Mouse (Mus musculus): Measurements from ENCODE around the gene Kiz. TPM values are rescaled to one million over a fixed set of nuclear protein-coding genes. Genes with fewer than 3 reads are reported as not detected.

Gene Kiz
- polyA plus RNA-seq, 1 experiment from 2014 or later = 22.9 TPM

- no peak overlapping the region for H3K4me3 ChIP-seq (replicated peaks)
- no peaks in the 10 kb centered on the region for H3K9me3 ChIP-seq
- 68% methylated on average over 3 of the region's 3 CpGs for WGBS
- H3K36me3 ChIP-seq = no peaks in the 10 kb centered on the region
- ATAC-seq (ENCODE audit: insufficient read depth, low FRiP score, low read depth) = no peak
- no peak overlapping the region for H3K27ac ChIP-seq
- no peaks in the 10 kb centered on the region for H3K27me3 ChIP-seq (replicated peaks)
- no peak overlapping the region for H3K4me2 ChIP-seq
- no peaks in the 10 kb centered on the region for H3K4me1 ChIP-seq
- H3K9ac ChIP-seq = no peak overlapping the region
Observed at GRCm38 (mm10) chr2:146872697-146873096, 17.0 kb downstream of the Kiz start.

GRCm38 (mm10) chr2:146873881-146874441, 18.3 kb downstream of the Kiz start:
- ATAC-seq (ENCODE audit: insufficient read depth, low FRiP score, low read depth) = no peak
- Histone ChIP-seq H3K36me3 (no peaks in the 10 kb centered on the region), H3K4me1 (no peaks in the 10 kb centered on the region), H3K4me3 (replicated peaks) (no peak overlapping the region), H3K9ac (no peak overlapping the region), H3K27me3 (replicated peaks) (no peaks in the 10 kb centered on the region), H3K27ac (no peak overlapping the region), H3K9me3 (no peaks in the 10 kb centered on the region), H3K4me2 (no peak overlapping the region)
- WGBS = 92% methylated on average over 7 of the region's 7 CpGs

- no peak for ATAC-seq (ENCODE audit: insufficient read depth, low FRiP score, low read depth)
- H3K4me1 ChIP-seq = no peaks in the 10 kb centered on the region
- H3K4me2 ChIP-seq = no peak overlapping the region
- H3K9me3 ChIP-seq = no peaks in the 10 kb centered on the region
- H3K4me3 ChIP-seq (replicated peaks) = no peak overlapping the region
- no peak overlapping the region for H3K9ac ChIP-seq
- no peak overlapping the region for H3K27ac ChIP-seq
- WGBS = 78% methylated on average over 1 of the region's 1 CpGs
- no peaks in the 10 kb centered on the region for H3K36me3 ChIP-seq
- H3K27me3 ChIP-seq (replicated peaks) = no peaks in the 10 kb centered on the region
Observed at GRCm38 (mm10) chr2:146877423-146878098, 21.9 kb downstream of the Kiz start.

- Histone ChIP-seq H3K27me3 (replicated peaks) (no peaks in the 10 kb centered on the region), H3K9ac (no peak overlapping the region), H3K4me2 (no peak overlapping the region), H3K4me1 (no peaks in the 10 kb centered on the region), H3K36me3 (no peaks in the 10 kb centered on the region), H3K9me3 (no peaks in the 10 kb centered on the region), H3K4me3 (replicated peaks) (no peak overlapping the region), H3K27ac (no peak overlapping the region)
- no peak for ATAC-seq (ENCODE audit: insufficient read depth, low FRiP score, low read depth)
- WGBS = 95% methylated on average over 4 of the region's 4 CpGs
Observed at GRCm38 (mm10) chr2:146881623-146882022, 26.0 kb downstream of the Kiz start.

- no peak overlapping the region for H3K4me3 ChIP-seq (replicated peaks)
- H3K4me1 ChIP-seq = no peaks in the 10 kb centered on the region
- 69% methylated on average over 8 of the region's 8 CpGs for WGBS
- H3K9me3 ChIP-seq = no peaks in the 10 kb centered on the region
- no peak overlapping the region for H3K4me2 ChIP-seq
- H3K27me3 ChIP-seq (replicated peaks) = no peaks in the 10 kb centered on the region
- no peak for ATAC-seq (ENCODE audit: insufficient read depth, low FRiP score, low read depth)
- H3K27ac ChIP-seq = no peak overlapping the region
- H3K9ac ChIP-seq = no peak overlapping the region
- no peaks in the 10 kb centered on the region for H3K36me3 ChIP-seq
Observed at GRCm38 (mm10) chr2:146884291-146884855, 28.7 kb downstream of the Kiz start.

- H3K4me2 ChIP-seq = no peak overlapping the region
- peaks cover 3% of the 10 kb centered on the region; the same call in 1 of the 2 replicates for H3K36me3 ChIP-seq
- no peak for ATAC-seq (ENCODE audit: insufficient read depth, low FRiP score, low read depth)
- H3K27ac ChIP-seq = no peak overlapping the region
- no peaks in the 10 kb centered on the region for H3K27me3 ChIP-seq (replicated peaks)
- no peak overlapping the region for H3K4me3 ChIP-seq (replicated peaks)
- H3K9me3 ChIP-seq = no peaks in the 10 kb centered on the region
- 84% methylated on average over 4 of the region's 4 CpGs for WGBS
- H3K4me1 ChIP-seq = no peaks in the 10 kb centered on the region
- H3K9ac ChIP-seq = no peak overlapping the region
Observed at GRCm38 (mm10) chr2:146888786-146889414, 33.2 kb downstream of the Kiz start.

GRCm38 (mm10) chr2:146898977-146899376, 43.3 kb downstream of the Kiz start:
- H3K36me3 ChIP-seq = no peaks in the 10 kb centered on the region
- ATAC-seq (ENCODE audit: insufficient read depth, low FRiP score, low read depth) = no peak
- no peaks in the 10 kb centered on the region for H3K27me3 ChIP-seq (replicated peaks)

GRCm38 (mm10) chr2:146916085-146916484, 60.4 kb downstream of the Kiz start:
- Histone ChIP-seq H3K4me1 (no peaks in the 10 kb centered on the region), H3K27ac (no peak overlapping the region), H3K9me3 (no peaks in the 10 kb centered on the region), H3K4me2 (no peak overlapping the region), H3K27me3 (replicated peaks) (no peaks in the 10 kb centered on the region), H3K4me3 (replicated peaks) (no peak overlapping the region), H3K9ac (no peak overlapping the region), H3K36me3 (no peaks in the 10 kb centered on the region)
- no peak for ATAC-seq (ENCODE audit: insufficient read depth, low FRiP score, low read depth)
- 85% methylated on average over 3 of the region's 3 CpGs for WGBS

More at GRCm38 (mm10) chr2:146898977-146899376, 43.3 kb downstream of the Kiz start:
- Histone ChIP-seq H3K4me2 (no peak overlapping the region), H3K4me1 (no peaks in the 10 kb centered on the region), H3K27ac (no peak overlapping the region), H3K4me3 (replicated peaks) (no peak overlapping the region), H3K9me3 (no peaks in the 10 kb centered on the region), H3K9ac (no peak overlapping the region)

GRCm38 (mm10) chr2:146917770-146918169, 62.1 kb downstream of the Kiz start:
- Histone ChIP-seq H3K27me3 (replicated peaks) (no peaks in the 10 kb centered on the region), H3K36me3 (no peaks in the 10 kb centered on the region), H3K27ac (no peak overlapping the region), H3K4me3 (replicated peaks) (no peak overlapping the region), H3K9ac (no peak overlapping the region), H3K4me2 (no peak overlapping the region), H3K4me1 (no peaks in the 10 kb centered on the region), H3K9me3 (no peaks in the 10 kb centered on the region)
- ATAC-seq (ENCODE audit: insufficient read depth, low FRiP score, low read depth) = no peak
- 69% methylated on average over 3 of the region's 3 CpGs for WGBS

GRCm38 (mm10) chr2:146920375-146921160, 64.9 kb downstream of the Kiz start:
- no peak for ATAC-seq (ENCODE audit: insufficient read depth, low FRiP score, low read depth)
- H3K27me3 ChIP-seq (replicated peaks) = no peaks in the 10 kb centered on the region
- no peak overlapping the region for H3K4me3 ChIP-seq (replicated peaks)
- no peak overlapping the region for H3K4me2 ChIP-seq
- H3K36me3 ChIP-seq = no peaks in the 10 kb centered on the region
- H3K9ac ChIP-seq = no peak overlapping the region
- H3K9me3 ChIP-seq = no peaks in the 10 kb centered on the region
- H3K4me1 ChIP-seq = no peaks in the 10 kb centered on the region
- no peak overlapping the region for H3K27ac ChIP-seq
- WGBS = 32% methylated on average over 8 of the region's 8 CpGs

GRCm38 (mm10) chr2:146925296-146925695, 69.6 kb downstream of the Kiz start:
- no peaks in the 10 kb centered on the region for H3K4me1 ChIP-seq
- H3K36me3 ChIP-seq = no peaks in the 10 kb centered on the region
- no peak for ATAC-seq (ENCODE audit: insufficient read depth, low FRiP score, low read depth)
- WGBS = 93% methylated on average over 1 of the region's 1 CpGs
- no peaks in the 10 kb centered on the region for H3K9me3 ChIP-seq
- no peak overlapping the region for H3K4me3 ChIP-seq (replicated peaks)
- H3K9ac ChIP-seq = no peak overlapping the region
- no peaks in the 10 kb centered on the region for H3K27me3 ChIP-seq (replicated peaks)
- no peak overlapping the region for H3K27ac ChIP-seq
- no peak overlapping the region for H3K4me2 ChIP-seq

GRCm38 (mm10) chr2:146925846-146926245, 70.2 kb downstream of the Kiz start:
- no peaks in the 10 kb centered on the region for H3K4me1 ChIP-seq
- no peaks in the 10 kb centered on the region for H3K27me3 ChIP-seq (replicated peaks)
- no peak overlapping the region for H3K4me2 ChIP-seq
- no peaks in the 10 kb centered on the region for H3K9me3 ChIP-seq
- WGBS = 76% methylated on average over 4 of the region's 4 CpGs
- ATAC-seq (ENCODE audit: insufficient read depth, low FRiP score, low read depth) = no peak
- H3K4me3 ChIP-seq (replicated peaks) = no peak overlapping the region
- no peak overlapping the region for H3K9ac ChIP-seq
- no peaks in the 10 kb centered on the region for H3K36me3 ChIP-seq
- no peak overlapping the region for H3K27ac ChIP-seq

All from stomach, embryonic 15.5 days (tissue).